Mouse (Mus musculus) colon, adult 2 months (tissue): ENCODE measurements around the gene Gm20909. TPM values are rescaled to one million over a fixed set of nuclear protein-coding genes. Genes with fewer than 3 reads are reported as not detected.

ENCODE experiments used
- polyA plus RNA-seq: library from polyadenylated mRNA; depleted of rRNA; stranded (reverse); fragments of >200 nt; gene quantifications from 2 replicates; pipeline ENCODE4 v1.2.3, GENCODE M21; 2012; rRNA removed

Gm20909 gene
- polyA plus RNA-seq = not detected in 2 replicates

GRCm38 (mm10) chrY:21164270-21164669 lies at the start of gene Gm20909:
TSS of gene Gm20909 (plus strand) at chrY:21164570.

Other genes with a start within 250 kb of the Gm20909 start
- not detected in 2 replicates for gene Gm29866, start 170.9 kb upstream of the Gm20909 start, polyA plus RNA-seq
- not detected in 2 replicates for gene Gm20865, start 77.0 kb downstream of the Gm20909 start, polyA plus RNA-seq